9 mouse cellular contexts compared by ENCODE assay signal in the genomic region with DNA sequence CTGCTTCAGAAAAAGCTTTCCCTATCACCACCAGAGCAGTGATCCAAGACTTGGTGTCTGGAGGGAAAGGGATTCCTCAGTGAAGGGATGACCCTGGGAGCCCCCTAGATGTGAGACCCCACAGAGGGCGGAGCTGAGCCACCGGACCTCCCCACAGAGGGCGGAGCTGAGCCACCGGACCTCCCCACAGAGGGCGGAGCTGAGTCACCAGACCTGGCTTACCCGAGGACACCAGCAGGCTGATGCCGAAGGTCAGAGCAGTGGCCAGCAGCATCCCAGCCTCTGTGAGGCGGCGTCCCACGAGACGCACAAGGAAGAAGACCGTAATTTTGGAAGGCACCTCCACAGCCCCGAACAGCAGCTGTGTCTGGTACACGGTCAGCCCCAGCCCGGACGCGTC. TPM values are rescaled to one million over a fixed set of nuclear protein-coding genes. Genes with fewer than 3 reads are reported as not detected.
DNase-seq lines count a peak whose midpoint lies in the region; ATAC-seq and TF ChIP-seq lines count a peak whose summit lies in the region.
"Had no signal": no experiment of that assay in that cellular context is flagged by ENCODE, and none has a peak within 500 bp of the region (broad histone marks: within the 10 kb centered on the region; RNA-seq: fewer than 3 reads in every experiment).

No protein-coding gene starts in this region.

- H3K9ac ChIP-seq in ES-Bruce4 (ENCODE audit: low read depth, poor library complexity, severe bottlenecking), result peak overlapping the region; percentile 56
- no peak overlapping the region for H3K9ac ChIP-seq in hindbrain, embryonic 11.5 days (ENCODE audit: low read depth, low read length)
- H3K9ac ChIP-seq in limb, embryonic 12.5 days (replicated peaks), result no peak overlapping the region

- 0 out of 2 replicates have a peak, but pooled peaks have one; percentile 32 for TF ChIP-seq EP300 in ES-Bruce4 (IDR thresholded peaks at IDR 0.05; ENCODE audit: insufficient read depth, low read depth, low read length)

- TF ChIP-seq POLR2A in ES-Bruce4 (IDR thresholded peaks at IDR 0.05; ENCODE audit: insufficient read depth, low read length), result peak; percentile 97

- peak overlapping the region; percentile 18 for H3K4me2 ChIP-seq in hindbrain, embryonic 11.5 days (replicated peaks; ENCODE audit: low read depth, low read length)
- peak overlapping the region; percentile 51 for H3K4me2 ChIP-seq in limb, embryonic 12.5 days

- ATAC-seq in hindbrain, embryonic 11.5 days (ENCODE audit: low FRiP score), result peak; percentile 58
- no peak; the same call in 1 of the 2 replicates for ATAC-seq in limb, embryonic 12.5 days (ENCODE audit: insufficient number of reproducible peaks, insufficient read depth, low FRiP score, low TSS enrichment, low read depth)

- peak overlapping the region; percentile 72 for H3K4me3 ChIP-seq in ES-Bruce4 (ENCODE audit: low read depth, low read length)
- H3K4me3 ChIP-seq in hindbrain, embryonic 11.5 days (ENCODE audit: low read depth, low read length), result no peak overlapping the region
- peak overlapping the region; percentile 25 for H3K4me3 ChIP-seq in limb, embryonic 12.5 days (replicated peaks)

- DNase-seq in adrenal gland, postnatal 10 days, result peak; percentile 65
- no peak for DNase-seq in hindbrain, embryonic 11.5 days (ENCODE audit: low spot score)
- DNase-seq in retina, postnatal 1 day, result peak; percentile 65
- DNase-seq in spleen, postnatal 4 days (ENCODE audit: low spot score in 2 of 2), result no peak
- DNase-seq in urinary bladder, postnatal 25 days (ENCODE audit: low spot score), result no peak
- no peak for DNase-seq in right cerebral cortex, adult 18-20 months

- TF ChIP-seq CTCF in ES-Bruce4 (IDR thresholded peaks at IDR 0.05; ENCODE audit: low read depth, low read length), result no peak

- H3K9me3 ChIP-seq in ES-Bruce4 (replicated peaks; ENCODE audit: control insufficient read depth, insufficient read depth, low read length, poor library complexity, severe bottlenecking), result no peaks in the 10 kb centered on the region
- H3K9me3 ChIP-seq in hindbrain, embryonic 11.5 days (ENCODE audit: control insufficient read depth, low read length), result no peaks in the 10 kb centered on the region
- no peaks in the 10 kb centered on the region for H3K9me3 ChIP-seq in limb, embryonic 12.5 days

- no peaks in the 10 kb centered on the region for H3K27me3 ChIP-seq in ES-Bruce4 (ENCODE audit: control insufficient read depth, insufficient read depth, low read length, poor library complexity, severe bottlenecking)
- H3K27me3 ChIP-seq in hindbrain, embryonic 11.5 days (ENCODE audit: control insufficient read depth, insufficient read depth, low read length), result 0 out of 2 replicates have a peak, but pooled peaks cover 2% of the 10 kb centered on the region
- H3K27me3 ChIP-seq in limb, embryonic 12.5 days, result peaks cover 70% of the 10 kb centered on the region

- peaks cover 10% of the 10 kb centered on the region for H3K4me1 ChIP-seq in ES-Bruce4 (ENCODE audit: control insufficient read depth, insufficient read depth, low read length)
- no peaks in the 10 kb centered on the region for H3K4me1 ChIP-seq in hindbrain, embryonic 11.5 days (replicated peaks; ENCODE audit: control insufficient read depth, insufficient read depth, low read length)
- peaks cover 18% of the 10 kb centered on the region; the same call in 1 of the 2 replicates for H3K4me1 ChIP-seq in limb, embryonic 12.5 days (replicated peaks)

- WGBS in hindbrain, embryonic 11.5 days, result 5% methylated on average over 17 of the region's 17 CpGs
- WGBS in limb, embryonic 12.5 days, result 10% methylated on average over 17 of the region's 17 CpGs

- H3K36me3 ChIP-seq in ES-Bruce4 (ENCODE audit: control insufficient read depth, insufficient read depth, low read length, poor library complexity, severe bottlenecking), result no peaks in the 10 kb centered on the region
- no peaks in the 10 kb centered on the region for H3K36me3 ChIP-seq in hindbrain, embryonic 11.5 days (ENCODE audit: control insufficient read depth, insufficient read depth, low read length)
- H3K36me3 ChIP-seq in limb, embryonic 12.5 days, result no peaks in the 10 kb centered on the region

- H3K27ac ChIP-seq in ES-Bruce4 (ENCODE audit: insufficient read depth, low read length), result peak overlapping the region; percentile 2; the same call in 1 of the 2 replicates
- H3K27ac ChIP-seq in hindbrain, embryonic 11.5 days (ENCODE audit: low read depth, low read length), result no peak overlapping the region
- no peak overlapping the region for H3K27ac ChIP-seq in limb, embryonic 12.5 days

RNA-seq across cellular contexts. Expression of gene Slc22a7, which starts 4.6 kb away (rescaled TPM):
- 6.0 and 6.1 TPM in 2 replicates for polyA plus RNA-seq in ES-Bruce4 (2011; ENCODE audit: insufficient read depth, insufficient read length, low read depth, missing spikeins)
- 10 to 100 TPM in 1 of 2 experiments, 1 to 10 TPM in 1; 5.4 to 14.6 TPM for total RNA-seq in adrenal gland, postnatal 10 days (2021)
- not detected in 2 replicates for polyA plus RNA-seq in hindbrain, embryonic 11.5 days (2014; fragmentation: Nextera tagmentation; extraction: Ambion mirVana)
- polyA plus RNA-seq in limb, embryonic 12.5 days (2016; fragmentation: Nextera tagmentation; extraction: Ambion mirVana), result not detected in 2 replicates
- polyA plus RNA-seq: large intestine, adult 2 months had no signal

RNA-seq across cellular contexts. Expression of gene Crip3, which starts 4.9 kb away (rescaled TPM):
- 1.3 TPM in 1 of 2 replicates, not detected in the other for polyA plus RNA-seq in ES-Bruce4 (2011; ENCODE audit: insufficient read depth, insufficient read length, low read depth, missing spikeins)
- under 1 TPM; 0.39 to 1.00 TPM for total RNA-seq in adrenal gland, postnatal 10 days (2021)
- polyA plus RNA-seq in hindbrain, embryonic 11.5 days (2014; fragmentation: Nextera tagmentation; extraction: Ambion mirVana), result 0.74 and 0.86 TPM in 2 replicates
- polyA plus RNA-seq in limb, embryonic 12.5 days (2016; fragmentation: Nextera tagmentation; extraction: Ambion mirVana), result 0.40 and 0.63 TPM in 2 replicates

RNA-seq across cellular contexts. Expression of gene Zfp318, which starts 50.1 kb away (rescaled TPM):
- 55.0 and 62.7 TPM in 2 replicates for polyA plus RNA-seq in ES-Bruce4 (2011; ENCODE audit: insufficient read depth, insufficient read length, low read depth, missing spikeins)
- total RNA-seq in adrenal gland, postnatal 10 days (2021), result 10 to 100 TPM; 24.6 to 30.7 TPM
- polyA plus RNA-seq in hindbrain, embryonic 11.5 days (2014; fragmentation: Nextera tagmentation; extraction: Ambion mirVana), result 16.5 and 20.7 TPM in 2 replicates
- polyA plus RNA-seq in limb, embryonic 12.5 days (2016; fragmentation: Nextera tagmentation; extraction: Ambion mirVana), result 16.5 and 17.7 TPM in 2 replicates

RNA-seq across cellular contexts. Expression of gene Ttbk1, which starts 53.8 kb away (rescaled TPM):
- 0.90 and 1.3 TPM in 2 replicates for polyA plus RNA-seq in ES-Bruce4 (2011; ENCODE audit: insufficient read depth, insufficient read length, low read depth, missing spikeins)
- total RNA-seq in adrenal gland, postnatal 10 days (2021), result 1 to 10 TPM; 1.2 to 2.2 TPM
- 2.3 and 2.4 TPM in 2 replicates for polyA plus RNA-seq in hindbrain, embryonic 11.5 days (2014; fragmentation: Nextera tagmentation; extraction: Ambion mirVana)
- polyA plus RNA-seq in limb, embryonic 12.5 days (2016; fragmentation: Nextera tagmentation; extraction: Ambion mirVana), result 0.34 and 0.45 TPM in 2 replicates

Comparison
In these comparisons a context has a peak if more than half of its experiments do, and no peak if none do; other contexts are left out.
1. DNase-seq: peak in adrenal gland, postnatal 10 days (single experiment) and retina, postnatal 1 day (single experiment); none in hindbrain, embryonic 11.5 days (single experiment), spleen, postnatal 4 days (0 of 2), urinary bladder, postnatal 25 days (single experiment) and right cerebral cortex, adult 18-20 months (single experiment).